Mouse (Mus musculus) thymus, adult 18-20 months (tissue): Measurements from ENCODE around the gene Dtnb.

ENCODE experiments used
- DNase-seq, 2 experiments: peaks; one replicate each; pipeline ENCODE4 v3.0.0; 2022; ENCODE audit warnings: mixed read lengths in 2 of 2

The Dtnb gene

DNA sequence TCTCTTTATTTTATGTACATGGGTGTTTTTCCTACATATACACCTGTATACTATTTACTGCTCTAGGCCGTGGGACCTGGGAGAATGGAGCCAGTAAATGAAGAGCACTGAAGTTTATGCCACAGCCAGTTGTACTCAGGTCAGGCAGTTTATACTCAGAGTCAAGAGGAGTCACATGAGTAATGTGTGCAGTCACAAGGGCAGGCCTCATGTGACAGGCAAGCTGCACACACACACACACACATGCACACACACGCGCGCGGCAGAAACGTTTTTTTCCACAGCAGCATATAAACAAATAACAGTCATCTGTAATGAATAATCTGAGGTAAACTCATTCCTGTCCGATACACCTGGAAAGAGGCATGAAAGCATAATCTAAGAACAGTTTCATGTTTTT, 164.8 kb downstream of the Dtnb start:
- DNase-seq = no peak

GRCm38 (mm10) chr12:3738741-3739529, 166.8 kb downstream of the Dtnb start:
- no peak for DNase-seq

DNA sequence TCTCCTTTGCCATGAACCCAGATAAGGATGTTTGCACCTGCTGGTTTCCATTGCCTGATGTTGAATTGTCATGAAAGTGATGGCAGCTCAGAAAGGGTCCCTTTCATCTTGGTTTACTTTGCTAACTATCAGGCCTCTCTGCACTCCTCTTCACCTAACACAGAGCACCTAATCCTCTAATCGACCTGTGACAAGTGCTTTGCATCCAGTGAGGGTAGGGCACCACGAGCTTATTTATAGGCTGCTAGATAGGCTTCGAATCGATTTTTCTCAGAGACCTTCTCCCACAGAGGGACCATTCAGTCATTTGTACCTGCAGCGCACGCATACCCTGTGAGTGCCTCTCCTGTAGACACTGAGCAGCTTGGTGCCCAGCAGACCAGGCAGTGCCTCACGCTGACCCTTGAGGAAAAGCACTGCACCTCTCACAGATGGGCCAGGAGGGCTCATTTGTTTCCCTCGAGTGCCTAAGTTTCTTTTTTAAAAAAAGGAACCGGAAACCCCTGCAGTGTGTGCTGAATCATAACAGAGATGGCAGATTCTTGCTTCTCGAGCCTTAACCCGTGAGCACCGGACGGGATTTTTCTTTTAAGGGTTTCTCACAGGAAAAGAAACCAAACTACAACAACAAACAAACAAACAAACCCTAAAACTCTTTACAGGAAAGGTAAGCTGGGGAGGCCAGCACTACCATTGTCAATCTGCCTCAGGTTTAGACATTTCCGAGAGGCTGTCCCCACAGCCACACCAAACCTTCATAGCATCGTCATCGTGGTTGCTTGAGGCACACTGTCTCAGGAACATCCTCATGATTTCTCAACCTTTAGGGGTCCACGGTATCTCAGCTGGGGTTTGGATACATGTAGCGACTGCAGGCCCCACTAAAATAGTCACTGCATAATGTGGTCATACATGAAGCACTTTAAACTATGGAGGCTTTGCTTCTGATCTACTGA, 167.8 kb downstream of the Dtnb start:
- peak in 1 of 2 experiments; percentile 15 for DNase-seq

DNA sequence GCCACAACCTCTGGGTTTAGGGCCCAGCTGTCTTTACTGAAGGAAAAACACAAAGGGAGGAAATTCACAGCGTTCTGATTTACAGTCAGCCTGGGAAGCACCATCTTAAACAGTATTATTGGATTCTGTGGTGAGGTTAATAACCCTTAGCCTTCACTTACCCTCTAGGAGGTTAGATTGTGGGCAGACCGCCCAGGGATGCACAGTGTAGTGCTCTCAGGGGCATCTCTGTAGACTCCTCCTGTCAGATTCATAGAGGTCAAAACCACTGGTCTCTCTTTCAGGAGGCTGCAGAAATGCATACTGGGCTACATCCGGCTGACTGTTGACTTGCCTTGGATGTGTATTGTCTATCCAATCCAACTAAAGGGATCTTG, 168.5 kb downstream of the Dtnb start:
- no peak for DNase-seq

DNA sequence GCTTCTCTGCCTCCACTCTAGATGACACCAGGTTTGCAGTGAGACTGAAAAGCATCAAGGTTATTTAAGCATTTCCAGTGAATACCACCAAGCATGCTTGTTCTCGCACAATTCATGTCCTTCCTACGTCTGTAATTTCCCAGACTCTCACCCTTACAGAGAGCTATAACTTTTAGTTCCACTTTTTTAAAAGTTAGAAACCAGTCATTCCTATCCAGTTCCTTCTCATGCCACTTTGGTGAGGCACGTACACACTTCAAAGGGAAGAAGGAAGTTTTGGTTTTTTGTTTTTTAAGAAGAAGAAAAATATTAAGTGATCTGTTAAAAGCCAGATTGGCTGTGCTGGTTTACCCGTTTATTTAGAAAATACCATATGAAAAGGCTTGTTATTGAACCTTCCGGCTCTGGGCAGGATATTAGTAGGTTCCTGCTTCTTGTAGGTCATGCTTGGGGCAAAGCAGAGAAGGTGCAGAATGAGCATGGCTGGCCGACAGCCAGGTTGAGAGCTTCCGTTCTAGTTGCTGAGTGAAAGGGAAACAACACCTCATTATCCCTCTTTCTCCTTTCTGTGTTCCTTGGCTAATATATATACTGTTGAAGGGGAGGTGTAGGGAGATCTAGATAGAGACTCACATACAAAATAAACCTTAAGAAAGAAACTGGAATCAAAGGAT, 173.4 kb downstream of the Dtnb start:
- DNase-seq = no peak

GRCm38 (mm10) chr12:3746369-3746768, 174.2 kb downstream of the Dtnb start:
- DNase-seq = no peak

DNA sequence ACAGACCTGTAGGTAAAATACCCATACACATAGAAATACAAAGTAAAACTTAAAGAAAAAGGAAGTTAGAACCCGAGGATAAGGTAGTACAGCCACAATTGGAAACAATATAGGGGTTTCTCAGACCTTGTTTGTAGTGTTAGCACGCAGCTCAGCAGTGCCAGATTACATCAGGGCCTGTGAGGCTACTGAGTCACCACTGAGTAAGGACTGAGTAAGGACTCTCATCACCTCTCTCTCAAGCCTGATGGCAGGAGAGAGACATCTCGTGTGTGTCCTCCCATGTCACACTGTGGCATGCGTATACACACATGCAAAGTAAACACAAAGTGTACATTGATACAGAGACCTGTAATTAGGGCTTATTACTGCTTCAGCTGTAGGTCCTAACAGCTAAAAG, 175.4 kb downstream of the Dtnb start:
- DNase-seq = no peak

DNA sequence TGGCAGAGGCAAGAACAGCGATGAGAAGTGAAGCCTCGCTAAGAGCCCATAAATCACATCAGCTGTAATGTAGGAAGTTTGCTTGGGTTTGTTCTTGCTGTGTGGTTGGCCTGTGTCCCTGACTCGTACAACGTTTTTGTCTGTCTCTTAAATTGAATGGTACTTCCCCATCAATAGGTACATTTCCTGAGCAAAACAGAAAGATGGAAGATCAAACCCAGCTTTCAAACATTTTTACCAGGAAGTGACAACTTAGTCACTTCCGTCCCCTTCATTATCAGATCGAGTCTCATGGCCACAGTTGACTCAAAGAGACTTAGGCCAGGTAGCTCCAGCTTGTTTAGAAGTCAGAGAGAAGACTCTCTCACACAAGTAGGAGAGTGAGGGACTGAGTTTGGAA, 183.3 kb downstream of the Dtnb start:
- no peak for DNase-seq

- DNase-seq = no peak
These were observed 184.0 kb downstream of the Dtnb start for GRCm38 (mm10) chr12:3756216-3756615.

GRCm38 (mm10) chr12:3758127-3758526, 185.9 kb downstream of the Dtnb start:
- DNase-seq = no peak

- DNase-seq = peak in 1 of 2 experiments; percentile 21
These were observed 187.2 kb downstream of the Dtnb start for GRCm38 (mm10) chr12:3759419-3759818.

DNA sequence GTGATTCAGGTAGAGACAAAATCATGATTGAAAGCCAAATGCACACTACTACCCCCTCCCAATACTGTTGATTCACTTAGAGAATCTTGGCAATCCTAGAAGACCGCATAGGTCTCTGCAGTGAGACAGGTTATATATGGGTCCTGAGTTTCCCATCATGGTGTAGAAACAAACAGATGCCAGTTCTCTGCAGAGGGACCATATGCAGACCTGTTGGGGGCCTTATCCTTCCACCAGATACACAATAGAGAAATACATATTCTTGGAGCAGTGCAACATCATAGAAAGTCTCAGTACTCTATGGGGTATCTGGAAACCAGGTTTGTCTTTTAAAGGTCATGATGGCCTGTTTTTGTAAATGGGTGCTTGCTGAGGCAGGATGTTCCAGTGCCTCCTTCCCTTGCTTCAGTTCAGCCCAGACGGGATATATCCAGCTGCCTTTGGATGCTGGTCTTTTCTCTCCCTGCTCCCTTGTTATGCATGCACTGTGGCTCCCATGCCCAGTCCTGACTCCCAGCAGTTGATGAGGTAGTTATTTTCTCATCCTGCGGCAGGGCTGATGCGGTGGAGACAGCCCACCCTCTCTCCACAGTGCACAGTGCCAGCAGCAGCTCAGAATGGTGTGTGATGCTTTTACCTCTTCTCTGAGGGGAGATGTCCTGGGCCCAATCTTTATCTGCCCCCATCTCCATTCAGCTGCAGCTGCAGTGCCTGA, 188.9 kb downstream of the Dtnb start:
- DNase-seq = no peak

GRCm38 (mm10) chr12:3761591-3762295, 189.6 kb downstream of the Dtnb start:
- no peak for DNase-seq

DNA sequence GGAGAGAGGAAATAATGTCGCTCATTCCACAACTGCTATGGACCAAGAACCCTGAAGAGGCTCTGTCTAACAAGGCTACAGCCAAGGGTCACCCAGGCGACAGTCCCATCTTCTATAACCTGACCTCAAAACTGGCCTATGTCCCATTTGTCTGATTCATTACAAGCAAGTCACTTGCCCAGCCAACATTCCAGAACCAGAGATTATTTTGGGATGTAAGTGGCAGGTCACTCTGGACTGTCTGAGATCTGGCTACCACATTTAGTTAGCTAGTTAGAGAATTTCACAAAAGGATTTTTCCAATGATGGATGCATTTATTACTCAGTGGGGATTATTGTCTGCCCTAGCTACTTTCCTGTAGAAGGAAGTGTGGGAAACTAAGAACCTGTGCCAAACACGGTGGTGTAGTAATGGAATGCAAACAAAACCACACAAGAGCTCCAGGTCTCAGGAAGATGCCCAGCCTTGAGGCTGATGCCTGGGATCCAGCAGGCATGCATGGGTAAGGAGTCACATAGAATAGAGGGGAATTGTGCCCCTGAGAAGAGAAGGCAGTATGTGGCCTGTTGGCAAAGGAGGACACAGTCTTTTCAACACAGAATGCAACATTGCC, 192.1 kb downstream of the Dtnb start:
- no peak for DNase-seq

DNA sequence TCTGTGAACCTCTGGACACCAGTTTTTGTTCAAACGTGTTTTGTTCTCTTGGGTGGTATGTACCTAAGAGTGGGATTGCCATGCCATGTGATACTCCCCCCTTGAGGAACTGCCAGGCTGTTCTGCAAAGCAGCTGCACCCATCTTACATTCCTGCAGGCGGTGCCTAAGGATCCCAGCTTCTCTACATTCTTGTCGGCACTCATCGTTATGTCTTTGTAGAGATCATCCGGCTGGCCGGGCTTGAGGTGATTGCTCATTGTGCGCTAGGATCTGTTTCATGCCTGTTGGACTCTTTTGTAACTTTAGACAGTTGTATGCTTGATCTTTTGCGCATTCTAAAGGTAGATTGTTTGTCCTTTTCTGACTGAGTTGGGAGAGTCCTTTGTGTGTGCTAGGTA, 195.2 kb downstream of the Dtnb start:
- no peak for DNase-seq

GRCm38 (mm10) chr12:3768391-3768790, 196.2 kb downstream of the Dtnb start:
- no peak for DNase-seq

GRCm38 (mm10) chr12:3770546-3770945, 198.4 kb downstream of the Dtnb start:
- DNase-seq = no peak

DNA sequence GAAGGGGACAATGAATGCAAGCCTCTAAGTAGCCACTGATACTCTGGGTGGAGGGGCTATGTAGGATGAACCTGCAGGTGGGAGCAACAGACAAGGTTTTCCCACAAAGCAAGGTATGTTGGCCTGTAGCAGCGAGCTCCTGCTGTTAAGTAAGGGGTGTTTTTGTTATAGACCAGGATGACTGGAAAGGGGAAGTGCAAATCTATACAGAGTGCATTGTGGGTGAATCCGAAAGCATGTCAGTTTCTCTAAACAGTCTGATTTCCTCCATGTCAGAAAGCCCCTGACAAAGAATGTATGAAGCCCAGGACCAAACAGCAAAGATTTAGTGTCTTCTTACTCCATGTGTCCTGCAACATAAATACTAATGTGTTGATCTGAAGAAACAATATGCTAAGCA, 198.9 kb downstream of the Dtnb start:
- no peak for DNase-seq

DNA sequence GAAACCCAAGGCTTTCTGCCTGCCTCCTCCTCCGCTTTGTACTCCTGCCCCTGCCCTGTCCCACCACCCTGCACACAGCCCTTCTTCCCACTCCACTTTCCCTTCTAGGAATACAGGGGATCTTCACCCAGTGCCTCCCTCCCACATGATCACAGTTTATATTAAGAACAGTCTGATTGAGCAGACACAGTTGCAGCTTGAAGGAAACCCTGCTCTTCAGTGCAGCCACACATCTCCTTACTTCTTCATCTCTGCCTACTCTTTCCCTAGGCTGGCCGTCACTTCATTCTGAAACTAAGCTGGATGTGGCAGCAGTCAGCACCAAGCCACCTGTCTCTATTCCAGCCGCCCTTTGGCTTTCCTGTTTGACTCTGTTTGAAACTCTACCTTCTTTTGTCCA, 201.5 kb downstream of the Dtnb start:
- no peak for DNase-seq

DNA sequence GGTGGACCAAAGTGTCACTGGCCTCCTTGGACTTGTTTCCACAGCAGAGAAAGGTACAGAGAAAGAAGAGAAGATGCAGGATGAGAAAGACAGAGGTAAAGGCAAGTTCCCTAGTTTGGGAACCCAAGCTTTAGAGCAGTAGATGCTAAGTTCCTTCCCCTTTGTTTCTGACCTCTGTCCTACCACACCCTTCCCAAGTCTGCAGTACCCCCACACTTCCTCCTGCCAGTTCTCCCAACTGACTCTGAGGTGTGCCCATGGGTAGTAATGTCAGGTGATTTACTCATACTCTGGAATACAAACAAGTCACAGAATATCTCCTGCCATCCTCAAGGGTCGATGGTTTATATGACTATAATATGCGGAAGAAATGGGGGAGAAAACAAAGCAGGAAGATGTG, 203.8 kb downstream of the Dtnb start:
- no peak for DNase-seq

GRCm38 (mm10) chr12:3777682-3778081, 205.5 kb downstream of the Dtnb start:
- DNase-seq = no peak

DNA sequence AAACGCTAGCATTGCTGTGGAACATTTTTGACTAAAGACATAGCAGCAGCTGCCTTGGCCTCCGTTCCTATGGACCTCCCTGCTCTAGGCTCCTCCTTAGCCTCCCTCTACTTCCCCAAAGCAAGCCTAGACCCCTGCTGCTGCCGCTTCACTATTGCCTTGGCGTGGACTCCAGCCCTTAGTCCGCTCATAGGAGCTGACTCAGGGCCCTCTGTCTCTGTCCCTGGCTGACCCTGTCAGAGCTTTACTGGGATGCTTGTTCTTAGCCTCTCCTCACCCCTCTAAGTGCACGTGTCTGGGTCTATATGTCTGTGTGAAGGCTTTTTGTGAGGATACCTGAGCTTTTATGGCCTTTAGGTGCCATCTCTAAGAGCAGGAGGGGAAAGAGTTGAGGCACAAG, 206.1 kb downstream of the Dtnb start:
- no peak for DNase-seq
